Mouse (Mus musculus) ovary, adult 10 weeks (tissue): Measurements from ENCODE around the gene Csrnp2. TPM values are rescaled to one million over a fixed set of nuclear protein-coding genes. Genes with fewer than 3 reads are reported as not detected.

ENCODE experiments used
- polyA plus RNA-seq: library from polyadenylated mRNA; stranded (reverse); fragments of 350-450 nt; fragmentation: Illumina TruSeq; extraction: RNeasy Lipid Tissue Mini Kit (QIAGEN cat#74804); gene quantifications from one replicate; pipeline ENCODE4 v1.2.3, GENCODE M21; 2014

The Csrnp2 gene
- 6.5 TPM for polyA plus RNA-seq

GRCm38 (mm10) chr15:100495102-100495501 is at the start of gene Csrnp2:
Csrnp2 (minus strand) TSS chr15:100495488.

DNA sequence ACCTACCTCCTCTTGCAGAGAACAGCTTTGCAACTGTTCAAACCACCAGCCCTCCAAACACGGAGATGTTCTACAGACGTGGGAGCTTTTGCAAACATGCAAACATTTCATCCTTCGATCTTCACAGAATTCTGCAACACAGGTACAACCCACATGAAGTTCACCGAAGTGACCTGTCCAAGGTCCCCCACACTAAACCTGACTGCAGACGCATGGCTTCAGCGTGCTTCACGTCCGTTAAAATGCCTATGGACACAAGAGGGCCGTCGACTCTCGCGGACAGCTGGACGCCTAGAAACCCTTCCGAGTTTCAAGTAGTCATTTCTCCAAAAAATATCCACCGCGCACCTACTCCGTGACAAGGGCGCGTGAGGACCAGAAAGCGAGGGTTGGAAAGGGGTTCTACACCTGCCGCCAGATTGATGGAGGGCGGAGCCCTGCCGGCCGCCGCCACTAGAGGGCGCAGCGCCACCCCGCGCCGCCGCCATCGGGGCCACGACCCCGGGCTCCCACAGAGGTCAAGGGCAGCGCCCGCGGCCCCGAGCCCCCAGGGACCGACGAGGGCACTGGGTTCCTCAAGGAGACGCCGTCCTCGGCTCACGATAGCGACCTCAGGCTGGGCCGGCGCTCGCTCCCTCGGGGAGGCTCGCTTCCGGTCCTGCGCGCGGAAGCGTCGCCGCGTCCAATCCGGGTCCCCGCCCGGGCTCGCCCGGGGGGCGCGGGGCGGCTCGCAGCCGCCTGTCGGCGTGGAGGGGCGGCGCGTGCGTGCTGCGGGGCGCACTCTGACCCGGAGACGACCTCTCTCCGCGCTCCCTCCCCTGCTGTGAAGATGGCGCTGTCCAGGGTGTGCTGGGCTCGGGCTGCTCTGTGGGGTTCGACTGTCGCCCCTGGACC is 26.7 kb downstream of the Csrnp2 start, which contains the start of gene Letmd1:
Gene Letmd1 (plus strand): TSS at position 729 of the 894 bp plus-strand sequence.

Other genes with a start within 250 kb of the Csrnp2 start
- gene Tmprss12, start 214.7 kb downstream of the Csrnp2 start, polyA plus RNA-seq, result not detected
- 80.1 TPM for gene Mettl7a1, start 191.3 kb downstream of the Csrnp2 start, polyA plus RNA-seq
- not detected for gene Mettl7a3, start 160.6 kb downstream of the Csrnp2 start, polyA plus RNA-seq
- gene Methig1, start 142.3 kb downstream of the Csrnp2 start, polyA plus RNA-seq, result not detected
- gene Mettl7a2, start 142.3 kb downstream of the Csrnp2 start, polyA plus RNA-seq, result 2.7 TPM
- not detected for gene Higd1c, start 130.9 kb downstream of the Csrnp2 start, polyA plus RNA-seq
- not detected for gene Gm5475, start 73.3 kb downstream of the Csrnp2 start, polyA plus RNA-seq
- gene Slc11a2, start 70.4 kb downstream of the Csrnp2 start, polyA plus RNA-seq, result 8.7 TPM
- 20.9 TPM for gene Letmd1, start 26.5 kb downstream of the Csrnp2 start, polyA plus RNA-seq
- gene Tfcp2, start 56.5 kb upstream of the Csrnp2 start, polyA plus RNA-seq, result 8.3 TPM
- 3.8 TPM for gene Pou6f1, start 104.5 kb upstream of the Csrnp2 start, polyA plus RNA-seq
- gene Dazap2, start 119.9 kb upstream of the Csrnp2 start, polyA plus RNA-seq, result 205 TPM
- gene Smagp, start 141.5 kb upstream of the Csrnp2 start, polyA plus RNA-seq, result not detected
- gene Bin2, start 174.1 kb upstream of the Csrnp2 start, polyA plus RNA-seq, result 1.1 TPM
- gene Cela1, start 192.4 kb upstream of the Csrnp2 start, polyA plus RNA-seq, result 1.0 TPM
- gene Galnt6, start 233.9 kb upstream of the Csrnp2 start, polyA plus RNA-seq, result 0.88 TPM